Mouse (Mus musculus): ENCODE data around the gene Banp. TPM values are rescaled to one million over a fixed set of nuclear protein-coding genes. Genes with fewer than 3 reads are reported as not detected.

Banp gene
- total and polyA plus RNA-seq, 3 experiments: 13.1 to 26.9 (median 17.9) TPM

- TF ChIP-seq EP300 (IDR thresholded peaks at IDR 0.05; ENCODE audit: insufficient read depth, low read depth, low read length) (no peak), POLR2A (IDR thresholded peaks at IDR 0.05; ENCODE audit: insufficient read depth, low read depth, low read length) (no peak), CTCF (IDR thresholded peaks at IDR 0.05) (no peak)
- intact Hi-C loops (cut with DNase I): no loop called here
- no peak overlapping the region for H3K27ac ChIP-seq
- no peaks in the 10 kb centered on the region for H3K27me3 ChIP-seq (ENCODE audit: control insufficient read depth, insufficient read depth, low read length)
- 81% methylated on average over 6 of the region's 6 CpGs for WGBS
- no peaks in the 10 kb centered on the region for H3K36me3 ChIP-seq (ENCODE audit: control insufficient read depth, insufficient read depth, low read length)
- no peak for DNase-seq
- H3K4me3 ChIP-seq: no peak overlapping the region
- no peaks in the 10 kb centered on the region for H3K79me2 ChIP-seq (replicated peaks; ENCODE audit: control insufficient read depth, insufficient read depth, low read length)
- no peak overlapping the region for H3K9ac ChIP-seq (ENCODE audit: low read depth, low read length)
- peaks cover 2% of the 10 kb centered on the region; the same call in 1 of the 2 replicates for H3K4me1 ChIP-seq (ENCODE audit: control insufficient read depth, insufficient read depth, low read length)
Measured at GRCm38 (mm10) chr8:121911400-121911799, 38.1 kb upstream of the Banp start.

GRCm38 (mm10) chr8:121911987-121912386 lies 37.6 kb upstream of the Banp start:
- DNase-seq: no peak
- H3K79me2 ChIP-seq (replicated peaks; ENCODE audit: control insufficient read depth, insufficient read depth, low read length): no peaks in the 10 kb centered on the region
- H3K36me3 ChIP-seq (ENCODE audit: control insufficient read depth, insufficient read depth, low read length): no peaks in the 10 kb centered on the region
- no peak overlapping the region for H3K9ac ChIP-seq (ENCODE audit: low read depth, low read length)
- TF ChIP-seq EP300 (IDR thresholded peaks at IDR 0.05; ENCODE audit: insufficient read depth, low read depth, low read length) (no peak), CTCF (IDR thresholded peaks at IDR 0.05) (no peak), POLR2A (IDR thresholded peaks at IDR 0.05; ENCODE audit: insufficient read depth, low read depth, low read length) (no peak)
- no peak overlapping the region for H3K27ac ChIP-seq
- no peaks in the 10 kb centered on the region for H3K27me3 ChIP-seq (ENCODE audit: control insufficient read depth, insufficient read depth, low read length)
- intact Hi-C loops (cut with DNase I): no loop called here
- H3K4me1 ChIP-seq (ENCODE audit: control insufficient read depth, insufficient read depth, low read length): peaks cover 2% of the 10 kb centered on the region; the same call in 1 of the 2 replicates
- H3K4me3 ChIP-seq: no peak overlapping the region
- 68% methylated on average over 7 of the region's 7 CpGs for WGBS

- Histone ChIP-seq H3K36me3 (ENCODE audit: control insufficient read depth, insufficient read depth, low read length) (no peaks in the 10 kb centered on the region), H3K27ac (no peak overlapping the region), H3K4me1 (ENCODE audit: control insufficient read depth, insufficient read depth, low read length) (peaks cover under 1% of the 10 kb centered on the region; the same call in 1 of the 2 replicates), H3K9ac (ENCODE audit: low read depth, low read length) (no peak overlapping the region), H3K79me2 (replicated peaks; ENCODE audit: control insufficient read depth, insufficient read depth, low read length) (no peaks in the 10 kb centered on the region), H3K27me3 (ENCODE audit: control insufficient read depth, insufficient read depth, low read length) (no peaks in the 10 kb centered on the region), H3K4me3 (no peak overlapping the region)
- no peak for TF ChIP-seq CTCF (IDR thresholded peaks at IDR 0.05)
- TF ChIP-seq POLR2A (IDR thresholded peaks at IDR 0.05; ENCODE audit: insufficient read depth, low read depth, low read length): no peak
- no peak for TF ChIP-seq EP300 (IDR thresholded peaks at IDR 0.05; ENCODE audit: insufficient read depth, low read depth, low read length)
- no peak for DNase-seq
- intact Hi-C loops (cut with DNase I): no loop called here
- 73% methylated on average over 3 of the region's 3 CpGs for WGBS
Measured at GRCm38 (mm10) chr8:121912831-121913230, 36.7 kb upstream of the Banp start.

GRCm38 (mm10) chr8:121913378-121913777 lies 36.2 kb upstream of the Banp start:
- no peak for TF ChIP-seq EP300 (IDR thresholded peaks at IDR 0.05; ENCODE audit: insufficient read depth, low read depth, low read length)
- TF ChIP-seq CTCF (IDR thresholded peaks at IDR 0.05): no peak
- TF ChIP-seq POLR2A (IDR thresholded peaks at IDR 0.05; ENCODE audit: insufficient read depth, low read depth, low read length): no peak
- Histone ChIP-seq H3K27ac (no peak overlapping the region), H3K36me3 (ENCODE audit: control insufficient read depth, insufficient read depth, low read length) (no peaks in the 10 kb centered on the region), H3K79me2 (replicated peaks; ENCODE audit: control insufficient read depth, insufficient read depth, low read length) (no peaks in the 10 kb centered on the region), H3K9ac (ENCODE audit: low read depth, low read length) (no peak overlapping the region), H3K4me3 (no peak overlapping the region), H3K4me1 (ENCODE audit: control insufficient read depth, insufficient read depth, low read length) (no peaks in the 10 kb centered on the region), H3K27me3 (ENCODE audit: control insufficient read depth, insufficient read depth, low read length) (no peaks in the 10 kb centered on the region)
- WGBS: 54% methylated on average over 8 of the region's 8 CpGs
- intact Hi-C loops (cut with DNase I): no loop called here
- no peak for DNase-seq

- Histone ChIP-seq H3K79me2 (replicated peaks; ENCODE audit: control insufficient read depth, insufficient read depth, low read length) (no peaks in the 10 kb centered on the region), H3K9ac (ENCODE audit: low read depth, low read length) (no peak overlapping the region), H3K36me3 (ENCODE audit: control insufficient read depth, insufficient read depth, low read length) (no peaks in the 10 kb centered on the region), H3K27me3 (ENCODE audit: control insufficient read depth, insufficient read depth, low read length) (no peaks in the 10 kb centered on the region), H3K4me3 (no peak overlapping the region), H3K27ac (no peak overlapping the region), H3K4me1 (ENCODE audit: control insufficient read depth, insufficient read depth, low read length) (peaks cover 2% of the 10 kb centered on the region)
- no peak for DNase-seq
- intact Hi-C loops (cut with DNase I): no loop called here
- TF ChIP-seq EP300 (IDR thresholded peaks at IDR 0.05; ENCODE audit: insufficient read depth, low read depth, low read length) (no peak), CTCF (IDR thresholded peaks at IDR 0.05) (no peak), POLR2A (IDR thresholded peaks at IDR 0.05; ENCODE audit: insufficient read depth, low read depth, low read length) (no peak)
- 60% methylated on average over 4 of the region's 4 CpGs for WGBS
Measured at GRCm38 (mm10) chr8:121919158-121919557, 30.4 kb upstream of the Banp start.

- no peak overlapping the region for H3K4me3 ChIP-seq
- TF ChIP-seq EP300 (IDR thresholded peaks at IDR 0.05; ENCODE audit: insufficient read depth, low read depth, low read length) (0 out of 2 replicates have a peak, but pooled peaks have one; percentile 46), CTCF (IDR thresholded peaks at IDR 0.05) (no peak)
- H3K9ac ChIP-seq (ENCODE audit: low read depth, low read length): no peak overlapping the region
- H3K27ac ChIP-seq: no peak overlapping the region
- H3K27me3 ChIP-seq (ENCODE audit: control insufficient read depth, insufficient read depth, low read length): no peaks in the 10 kb centered on the region
- H3K36me3 ChIP-seq (ENCODE audit: control insufficient read depth, insufficient read depth, low read length): no peaks in the 10 kb centered on the region
- intact Hi-C loops (cut with DNase I): loop anchor here (10.0 kb wide), 1 partner anchor 205 kb away; no protein-coding TSS in a partner anchor
- H3K79me2 ChIP-seq (replicated peaks; ENCODE audit: control insufficient read depth, insufficient read depth, low read length): no peaks in the 10 kb centered on the region
- peaks cover 2% of the 10 kb centered on the region for H3K4me1 ChIP-seq (ENCODE audit: control insufficient read depth, insufficient read depth, low read length)
- 65% methylated on average over 3 of the region's 3 CpGs for WGBS
- peak in 1 of 2 experiments; percentile 43 for DNase-seq
Measured at GRCm38 (mm10) chr8:121919731-121920130, 29.8 kb upstream of the Banp start.
